Comparison of ENCODE assay signal across 8 mouse cellular contexts in genomic region chr6:55294549-55295131, GRCm38 (mm10). TPM values are rescaled to one million over a fixed set of nuclear protein-coding genes. Genes with fewer than 3 reads are reported as not detected.
A peak's percentile ranks its signal among the peaks of the same experiment; 100 is the strongest.
DNase-seq lines count a peak whose midpoint lies in the region; ATAC-seq and TF ChIP-seq lines count a peak whose summit lies in the region.

No protein-coding gene starts in this region.

- no peak overlapping the region for H3K9ac ChIP-seq in forebrain, postnatal 0 days

- peaks cover 9% of the 10 kb centered on the region for H3K36me3 ChIP-seq in forebrain, postnatal 0 days (ENCODE audit: insufficient read depth)

- in situ Hi-C loops in Patski (cut with MboI; ENCODE audit: low pct_unique_long_range_greater_than_20kb), result no loop called here

- H3K27me3 ChIP-seq in Patski, result no peaks in the 10 kb centered on the region
- H3K27me3 ChIP-seq in forebrain, postnatal 0 days (ENCODE audit: insufficient read depth, low read length), result no peaks in the 10 kb centered on the region

- no peak overlapping the region for H3K4me3 ChIP-seq in forebrain, postnatal 0 days (ENCODE audit: low read depth, low read length)

- H3K27ac ChIP-seq in forebrain, postnatal 0 days (ENCODE audit: low read depth, low read length), result no peak overlapping the region

- CTCF ChIA-PET in Patski (lab: Charles Lee), result interaction anchor here (1.4 to 1.9 kb wide), 2 partner anchors 8 to 15 kb away, joined by 3 to 4 read pairs; no protein-coding TSS in a partner anchor

- POLR2A ChIA-PET in Patski (lab: Charles Lee), result no interaction called here

- DNase-seq in adrenal gland, adult (ENCODE audit: inconsistent age in 2 of 2, low spot score in 1 of 2), result peak; percentile 30 to 55
- DNase-seq in adrenal gland, postnatal 4 days (ENCODE audit: low spot score in 2 of 2), result no peak
- DNase-seq in Patski (ENCODE audit: low read depth, low spot score), result peak; percentile 75
- DNase-seq in kidney, postnatal 4 days, result peak; percentile 45 to 65
- peak; percentile 11 for DNase-seq in ovary, postnatal 14 days (ENCODE audit: low spot score)
- no peak for DNase-seq in layer of hippocampus, adult 9-10 months (ENCODE audit: low spot score)
- DNase-seq in forebrain, postnatal 0 days, result no peak

- 59% methylated on average over 19 of the region's 19 CpGs for WGBS in forebrain, postnatal 0 days

- no peaks in the 10 kb centered on the region for H3K4me1 ChIP-seq in forebrain, postnatal 0 days (ENCODE audit: insufficient read depth)

- H3K4me2 ChIP-seq in forebrain, postnatal 0 days (ENCODE audit: low read depth), result no peak overlapping the region

- ATAC-seq in Patski, result peak; percentile 57
- ATAC-seq in granulocyte monocyte progenitor cell, adult 5-6 weeks (replicated peaks; ENCODE audit: poor library complexity, severe bottlenecking), result 0 out of 2 replicates have a peak, but pooled peaks have one; percentile 27
- ATAC-seq in forebrain, postnatal 0 days, result no peak

- no peaks in the 10 kb centered on the region for H3K9me3 ChIP-seq in forebrain, postnatal 0 days (ENCODE audit: low read length)

- TF ChIP-seq CTCF in Patski (IDR thresholded peaks at IDR 0.05), result no peak
- no peak for TF ChIP-seq CTCF in forebrain, postnatal 0 days (IDR thresholded peaks at IDR 0.05; ENCODE audit: low read depth)

RNA-seq across cellular contexts. Expression of gene Aqp1, which starts 41.6 kb away (rescaled TPM):
- total RNA-seq in adrenal gland, postnatal 4 days (2021), result 10 to 100 TPM; 71.4 to 78.1 TPM
- polyA plus RNA-seq in Patski (2021), result 259 TPM
- total RNA-seq in granulocyte monocyte progenitor cell, adult 5-6 weeks (2014; fragmentation: Nextera tagmentation), result 0.45 and 1.1 TPM in 2 replicates
- total RNA-seq in granulocyte monocyte progenitor cell, adult 5-6 weeks (2017), result 1.8 and 3.4 TPM in 2 replicates
- total RNA-seq in forebrain, postnatal 0 days (2014; rRNA removed), result 10.3 and 13.0 TPM in 2 replicates
- polyA plus RNA-seq in forebrain, postnatal 0 days (2015; fragmentation: Nextera tagmentation; extraction: Ambion mirVana), result 11.0 and 11.9 TPM in 2 replicates

Comparison
In these comparisons a context has a peak if more than half of its experiments do, and no peak if none do; other contexts are left out.
1. DNase-seq: peak in adrenal gland, adult (2 of 2), Patski (single experiment), kidney, postnatal 4 days (2 of 2) and ovary, postnatal 14 days (single experiment); none in adrenal gland, postnatal 4 days (0 of 2), layer of hippocampus, adult 9-10 months (single experiment) and forebrain, postnatal 0 days (single experiment).